Mouse (Mus musculus) lung, postnatal 10 days (tissue): Measurements from ENCODE around the gene Olfr875.
A peak's percentile ranks its signal among the peaks of the same experiment; 100 is the strongest.
"Not testable (repeated sequence)": the region's sequence is repeated elsewhere in the genome, so short reads cannot be mapped to it uniquely, and the experiment has no call there.

ENCODE experiments used
- DNase-seq: peaks from one replicate; pipeline ENCODE4 v3.0.0; 2021

Gene Olfr875

GRCm38 (mm10) chr9:37771759-37772158 lies at the start of gene Olfr875:
Gene Olfr875 (plus strand): TSS chr9:37771857.
- no peak for DNase-seq

- DNase-seq = no peak
Observed at GRCm38 (mm10) chr9:37734310-37734709, 37.3 kb upstream of the Olfr875 start.

- no peak for DNase-seq
Observed at GRCm38 (mm10) chr9:37744806-37745205, 26.9 kb upstream of the Olfr875 start, which contains the start of gene Olfr874. Gene Olfr874 (plus strand): TSS chr9:37745106.

GRCm38 (mm10) chr9:37750319-37751075 lies 21.2 kb upstream of the Olfr875 start:
- no peak for DNase-seq

GRCm38 (mm10) chr9:37751467-37751866 lies 20.2 kb upstream of the Olfr875 start:
- DNase-seq = no peak

GRCm38 (mm10) chr9:37752006-37752405 lies 19.7 kb upstream of the Olfr875 start:
- DNase-seq = no peak

GRCm38 (mm10) chr9:37761728-37762127 lies 9.9 kb upstream of the Olfr875 start:
- DNase-seq = no peak

GRCm38 (mm10) chr9:37762541-37762940 lies 9.1 kb upstream of the Olfr875 start:
- DNase-seq = no peak

- DNase-seq = no peak
Observed at GRCm38 (mm10) chr9:37770661-37771060, 996 bp upstream of the Olfr875 start.

GRCm38 (mm10) chr9:37782766-37783260 lies 11.2 kb downstream of the Olfr875 start:
- peak; percentile 7 for DNase-seq

GRCm38 (mm10) chr9:37783394-37784387 lies 12.0 kb downstream of the Olfr875 start:
- not testable (repeated sequence) for DNase-seq

GRCm38 (mm10) chr9:37786411-37786810 lies 14.8 kb downstream of the Olfr875 start:
- no peak for DNase-seq

GRCm38 (mm10) chr9:37802055-37802454 lies 30.4 kb downstream of the Olfr875 start:
- DNase-seq = no peak

- DNase-seq = no peak
Observed at GRCm38 (mm10) chr9:37802731-37803130, 31.1 kb downstream of the Olfr875 start, which contains the start of gene Olfr876. Gene Olfr876 (plus strand): TSS chr9:37803031.

- DNase-seq = no peak
Observed at GRCm38 (mm10) chr9:37807235-37807634, 35.6 kb downstream of the Olfr875 start.

GRCm38 (mm10) chr9:37808456-37808855 lies 36.8 kb downstream of the Olfr875 start:
- DNase-seq = no peak

GRCm38 (mm10) chr9:37808976-37809375 lies 37.3 kb downstream of the Olfr875 start:
- no peak for DNase-seq

GRCm38 (mm10) chr9:37814696-37815095 lies 43.0 kb downstream of the Olfr875 start:
- DNase-seq = no peak
